Mouse (Mus musculus): ENCODE data around the gene Stx1a. TPM values are rescaled to one million over a fixed set of nuclear protein-coding genes. Genes with fewer than 3 reads are reported as not detected.

The Stx1a gene
- total RNA-seq (2021), result 100 to 1,000 TPM; 157 to 160 TPM
- long read RNA-seq, experiment 1, transcript Stx1a-201 (10 exons, 2,162 nt), result major isoform, 202 of 233 reads
- long read RNA-seq, experiment 1, partial matches to known transcripts, result 14 of 233 reads
- long read RNA-seq, experiment 1, other reads (novel, unspliced or antisense), result 14 of 233 reads
- long read RNA-seq, experiment 2, transcript Stx1a-201 (10 exons, 2,162 nt), result major isoform, 260 of 296 reads
- long read RNA-seq, experiment 2, partial matches to known transcripts, result 18 of 296 reads
- long read RNA-seq, experiment 2, other reads (novel, unspliced or antisense), result 15 of 296 reads

- DNase-seq (ENCODE audit: low spot score in 2 of 2), result peak; percentile 84 to 92
Observed at GRCm38 (mm10) chr5:135023344-135024173, at the start of gene Stx1a. TSS of gene Stx1a (plus strand) at chr5:135023482.

GRCm38 (mm10) chr5:134973526-134973925 is 49.8 kb upstream of the Stx1a start:
- DNase-seq (ENCODE audit: low spot score in 2 of 2), result no peak

GRCm38 (mm10) chr5:134974294-134974693 is 49.0 kb upstream of the Stx1a start:
- no peak for DNase-seq (ENCODE audit: low spot score in 2 of 2)

GRCm38 (mm10) chr5:134974921-134975320 is 48.4 kb upstream of the Stx1a start:
- no peak for DNase-seq (ENCODE audit: low spot score in 2 of 2)

- DNase-seq (ENCODE audit: low spot score in 2 of 2), result no peak
Observed at GRCm38 (mm10) chr5:134976164-134976563, 47.1 kb upstream of the Stx1a start.

GRCm38 (mm10) chr5:134976577-134977250 is 46.6 kb upstream of the Stx1a start:
- DNase-seq (ENCODE audit: low spot score in 2 of 2), result no peak

- DNase-seq (ENCODE audit: low spot score in 2 of 2), result no peak
Observed at GRCm38 (mm10) chr5:134977837-134978236, 45.4 kb upstream of the Stx1a start.

- no peak for DNase-seq (ENCODE audit: low spot score in 2 of 2)
Observed at GRCm38 (mm10) chr5:134981149-134981548, 42.1 kb upstream of the Stx1a start.

GRCm38 (mm10) chr5:134983111-134983510 is 40.2 kb upstream of the Stx1a start:
- DNase-seq (ENCODE audit: low spot score in 2 of 2), result no peak

- DNase-seq (ENCODE audit: low spot score in 2 of 2), result no peak
Observed at GRCm38 (mm10) chr5:134983771-134984170, 39.5 kb upstream of the Stx1a start.

GRCm38 (mm10) chr5:134985633-134986297 is 37.5 kb upstream of the Stx1a start, which contains the start of gene Cldn3:
TSS of gene Cldn3 (plus strand) at chr5:134986214.
- DNase-seq (ENCODE audit: low spot score in 2 of 2), result no peak

GRCm38 (mm10) chr5:134986298-134987268 is 36.7 kb upstream of the Stx1a start:
- no peak for DNase-seq (ENCODE audit: low spot score in 2 of 2)

- DNase-seq (ENCODE audit: low spot score in 2 of 2), result no peak
Observed at GRCm38 (mm10) chr5:134989166-134989565, 34.1 kb upstream of the Stx1a start.

GRCm38 (mm10) chr5:134989741-134990140 is 33.5 kb upstream of the Stx1a start:
- no peak for DNase-seq (ENCODE audit: low spot score in 2 of 2)

GRCm38 (mm10) chr5:134992566-134992965 is 30.7 kb upstream of the Stx1a start:
- DNase-seq (ENCODE audit: low spot score in 2 of 2), result no peak

- no peak for DNase-seq (ENCODE audit: low spot score in 2 of 2)
Observed at GRCm38 (mm10) chr5:134998359-134998758, 24.9 kb upstream of the Stx1a start.

- DNase-seq (ENCODE audit: low spot score in 2 of 2), result no peak
Observed at GRCm38 (mm10) chr5:134999797-135000196, 23.5 kb upstream of the Stx1a start.

GRCm38 (mm10) chr5:135000751-135001150 is 22.5 kb upstream of the Stx1a start:
- DNase-seq (ENCODE audit: low spot score in 2 of 2), result no peak

GRCm38 (mm10) chr5:135001309-135001708 is 22.0 kb upstream of the Stx1a start:
- no peak for DNase-seq (ENCODE audit: low spot score in 2 of 2)

- DNase-seq (ENCODE audit: low spot score in 2 of 2), result no peak
Observed at GRCm38 (mm10) chr5:135002151-135002550, 21.1 kb upstream of the Stx1a start.

All from layer of hippocampus, postnatal 14 days (tissue).